Mouse (Mus musculus) left cerebral cortex, adult 2 months (tissue): ENCODE measurements at regions not wholly inside any gene's neighbourhood (a gene's known extent, or its start where the extent isn't known, plus 50 kb on each side); places are given as distances from the start of the nearest gene placed in this dataset.
"Not testable (repeated sequence)": the region's sequence is repeated elsewhere in the genome, so short reads cannot be mapped to it uniquely, and the experiment has no call there.

ENCODE experiments used
- DNase-seq, 2 experiments: peaks; one replicate each; pipeline ENCODE4 v3.0.0; 2021 to 2022; ENCODE audit warnings: low spot score in 2 of 2, mixed read lengths in 1 of 2; ENCODE audit errors: extremely low spot score in 1 of 2
- H3K27ac ChIP-seq: fragments of 200-600 bp; 2 replicates; pipeline ENCODE4 v1.8.1; 2022
- H3K4me3 ChIP-seq: fragments of 200-600 bp; 2 replicates; pipeline ENCODE4 v1.8.1; 2022
- CTCF ChIP-seq: fragments of 200-600 bp; IDR thresholded peaks from 2 replicates; pipeline ENCODE4 v1.8.1; 2022; ENCODE audit warnings: antibody characterized with exemption, mild to moderate bottlenecking, moderate library complexity
- intact Hi-C: fragments of 180-260 bp; cut with DNase I; formaldehyde crosslinking; loops from one replicate; pipeline ENCODE4 v1.15.1; 2025

- DNase-seq: no peak
- H3K4me3 ChIP-seq: no peak overlapping the region
- no peak for TF ChIP-seq CTCF
- intact Hi-C loops: no loop called here
- H3K27ac ChIP-seq: no peak overlapping the region
Observed at GRCm38 (mm10) chr11:25057093-25057521, 979.3 kb downstream of the Bcl11a start.

GRCm38 (mm10) chr11:25057543-25057942, 979.7 kb downstream of the Bcl11a start:
- no peak for TF ChIP-seq CTCF
- no peak for DNase-seq
- Histone ChIP-seq H3K4me3 (no peak overlapping the region), H3K27ac (no peak overlapping the region)
- intact Hi-C loops: no loop called here

- Histone ChIP-seq H3K4me3 (no peak overlapping the region), H3K27ac (no peak overlapping the region)
- TF ChIP-seq CTCF: no peak
- no peak for DNase-seq
- intact Hi-C loops: no loop called here
Observed at GRCm38 (mm10) chr11:25063042-25063441, 985.2 kb downstream of the Bcl11a start.

DNA sequence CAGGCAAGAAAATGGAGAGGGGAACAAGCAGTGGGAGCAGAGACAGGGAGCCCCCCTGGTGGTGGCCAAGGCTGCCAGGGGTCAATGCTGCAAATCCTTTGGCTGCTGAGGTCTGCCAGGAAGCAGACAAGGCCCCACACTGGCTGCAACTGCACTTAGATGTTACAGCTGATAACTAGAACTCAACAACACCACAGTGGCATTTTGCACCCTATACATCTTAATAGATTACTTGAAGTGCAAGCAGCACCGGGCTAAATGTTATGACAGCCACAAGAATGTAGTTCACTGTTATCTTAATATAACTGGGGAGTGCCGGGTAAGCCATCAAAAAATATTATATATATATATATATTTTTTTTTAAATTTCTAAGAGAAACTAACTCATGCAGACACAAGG, 986.1 kb downstream of the Bcl11a start:
- Histone ChIP-seq H3K27ac (no peak overlapping the region), H3K4me3 (no peak overlapping the region)
- TF ChIP-seq CTCF: no peak
- DNase-seq: no peak
- intact Hi-C loops: no loop called here

DNA sequence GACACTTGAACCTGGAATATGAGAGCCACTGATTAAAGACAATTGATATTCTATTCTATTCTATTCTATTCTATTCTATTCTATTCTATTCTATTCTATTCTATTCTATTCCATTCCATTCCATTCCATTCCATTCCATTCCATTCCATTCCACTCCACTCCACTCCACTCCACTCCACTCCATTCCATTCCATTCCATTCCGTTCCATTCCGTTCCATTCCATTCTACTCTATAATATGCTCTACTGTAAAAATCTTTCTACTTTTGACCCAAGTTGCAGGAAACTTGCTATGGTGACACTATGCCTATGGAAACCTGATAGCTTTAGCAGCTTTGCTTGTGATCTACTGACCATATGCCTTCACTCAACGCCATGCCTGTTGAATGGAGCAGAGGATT, 1022.1 kb downstream of the Bcl11a start:
- H3K4me3 ChIP-seq, intact Hi-C loops, DNase-seq, H3K27ac ChIP-seq: not testable (repeated sequence)

DNA sequence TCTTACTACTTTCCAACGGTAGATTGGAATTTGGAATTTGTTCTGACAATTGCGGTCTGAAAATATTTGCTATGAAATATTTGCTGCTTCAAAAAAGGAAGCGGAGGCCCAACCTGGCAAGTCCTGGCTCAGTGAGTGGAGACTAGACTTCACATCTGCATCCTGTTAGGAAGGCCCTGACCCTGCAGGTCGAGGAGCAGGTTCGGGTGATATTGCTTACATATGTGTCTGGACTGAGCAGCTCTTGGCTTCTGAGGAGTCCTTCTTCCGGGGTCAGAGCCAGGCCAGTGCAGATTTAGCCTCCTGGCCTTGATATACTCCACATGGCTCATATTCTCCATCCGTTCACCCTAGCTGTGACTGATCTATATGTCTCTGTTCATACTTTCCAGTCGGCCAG, 1026.6 kb downstream of the Bcl11a start:
- H3K27ac ChIP-seq: no peak overlapping the region
- intact Hi-C loops: no loop called here
- no peak for TF ChIP-seq CTCF
- DNase-seq: no peak
- no peak overlapping the region for H3K4me3 ChIP-seq

DNA sequence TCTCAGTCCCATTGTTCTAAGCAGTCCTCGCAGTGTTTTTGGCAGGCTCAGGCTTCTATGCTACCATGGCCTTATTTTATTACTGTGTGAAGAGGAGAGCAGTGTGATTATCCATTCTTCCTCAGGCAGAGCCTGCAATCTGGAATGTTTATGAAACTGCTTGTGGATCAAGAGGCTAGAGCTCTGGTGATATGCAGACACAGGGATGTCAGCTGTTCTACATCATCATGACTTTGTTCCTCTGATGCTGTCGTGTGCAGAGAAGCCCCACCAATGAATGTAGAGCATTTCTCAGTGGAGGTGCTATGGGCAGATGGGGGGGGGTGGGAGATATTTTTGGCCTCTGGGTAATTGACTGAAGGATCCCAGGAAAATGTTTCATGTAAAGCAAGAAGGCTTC, 1046.6 kb downstream of the Bcl11a start:
- Histone ChIP-seq H3K27ac (peak overlapping the region; percentile 24; the same call in 1 of the 2 replicates), H3K4me3 (no peak overlapping the region)
- no peak for DNase-seq
- intact Hi-C loops: no loop called here
- no peak for TF ChIP-seq CTCF

- intact Hi-C loops: no loop called here
- Histone ChIP-seq H3K27ac (no peak overlapping the region), H3K4me3 (no peak overlapping the region)
- TF ChIP-seq CTCF: no peak
- DNase-seq: no peak
Observed at GRCm38 (mm10) chr11:25142226-25142625, 1064.4 kb downstream of the Bcl11a start.

DNA sequence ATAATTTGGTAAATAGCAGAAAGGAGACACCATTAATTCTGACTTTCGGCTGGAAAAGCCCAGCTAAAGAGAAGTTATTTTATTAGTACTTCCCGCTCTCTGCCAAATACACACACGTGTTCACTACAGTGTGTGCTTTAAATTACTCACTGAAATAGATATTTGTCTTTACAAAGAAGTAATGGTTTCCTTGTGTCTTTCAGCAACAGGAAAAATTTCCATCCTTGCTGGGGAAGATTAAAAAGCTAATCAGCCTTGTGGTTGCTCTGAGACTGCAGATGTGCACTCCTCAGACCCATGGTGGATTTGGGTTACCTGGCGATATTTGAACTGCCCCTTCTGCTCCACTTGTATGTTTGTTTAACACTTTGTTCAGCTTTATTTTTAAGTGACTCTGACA, 1065.0 kb downstream of the Bcl11a start:
- no peak for DNase-seq
- intact Hi-C loops: no loop called here

DNA sequence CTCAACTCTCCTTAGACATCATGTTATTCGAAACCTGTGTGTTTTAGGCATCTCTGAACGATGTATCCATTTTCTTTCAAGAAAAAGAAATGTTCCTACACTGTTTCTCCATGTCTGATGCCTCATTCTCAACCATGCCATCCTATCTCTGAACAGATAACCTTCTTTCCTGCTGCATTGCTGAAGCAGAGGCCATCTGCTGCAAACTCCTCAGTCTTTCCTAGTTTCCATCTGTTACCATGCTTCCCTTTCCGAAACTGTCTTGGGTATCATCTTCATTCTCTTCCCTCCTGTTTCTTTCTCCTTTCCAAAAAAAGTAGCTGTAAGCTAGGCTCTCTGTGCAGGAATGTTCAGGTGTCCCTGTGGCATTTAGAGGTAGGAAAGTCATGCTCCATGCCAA, 1063.3 kb downstream of the 5730522E02Rik start:
- DNase-seq: no peak

More for the DNA sequence above, 1065.0 kb downstream of the Bcl11a start:
- Histone ChIP-seq H3K27ac (no peak overlapping the region), H3K4me3 (no peak overlapping the region)
- TF ChIP-seq CTCF: no peak

DNA sequence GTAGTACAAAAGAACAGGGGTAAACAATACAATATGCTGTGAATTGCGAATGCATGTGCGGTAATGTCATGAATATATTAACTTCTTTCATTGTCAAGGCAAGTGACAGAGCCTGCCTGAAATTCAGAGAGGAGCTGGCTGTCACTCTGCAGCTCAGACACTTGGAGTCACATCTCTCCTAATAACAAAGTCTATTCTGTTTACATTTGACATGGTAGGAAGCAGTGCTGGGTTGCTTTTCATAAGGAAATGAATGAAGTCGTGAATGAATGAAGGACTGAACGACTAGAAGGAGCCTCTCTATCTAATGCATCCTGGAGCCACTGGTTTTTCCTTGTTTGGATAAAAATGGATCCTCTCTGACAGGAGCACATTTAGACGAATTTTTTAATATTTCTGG, 1053.9 kb downstream of the 5730522E02Rik start:
- Histone ChIP-seq H3K27ac (no peak overlapping the region), H3K4me3 (peak overlapping the region; percentile 26; the same call in 1 of the 2 replicates)
- intact Hi-C loops: loop anchor here (5.0 kb wide), 1 partner anchor 131 kb away; no protein-coding TSS in a partner anchor
- DNase-seq: no peak
- TF ChIP-seq CTCF: no peak

More for the DNA sequence above, 1063.3 kb downstream of the 5730522E02Rik start:
- intact Hi-C loops: no loop called here
- H3K4me3 ChIP-seq: no peak overlapping the region
- no peak overlapping the region for H3K27ac ChIP-seq
- no peak for TF ChIP-seq CTCF

GRCm38 (mm10) chr11:25157135-25157860, 1053.3 kb downstream of the 5730522E02Rik start:
- Histone ChIP-seq H3K27ac (no peak overlapping the region), H3K4me3 (peak overlapping the region; percentile 26)
- TF ChIP-seq CTCF: no peak
- intact Hi-C loops: loop anchor here (5.0 kb wide), 1 partner anchor 130 kb away; no protein-coding TSS in a partner anchor
- no peak for DNase-seq

GRCm38 (mm10) chr11:25157861-25158245, 1052.7 kb downstream of the 5730522E02Rik start:
- no peak for DNase-seq
- Histone ChIP-seq H3K27ac (no peak overlapping the region), H3K4me3 (no peak overlapping the region)
- TF ChIP-seq CTCF: no peak
- intact Hi-C loops: loop anchor here (5.0 kb wide), 1 partner anchor 129 kb away; no protein-coding TSS in a partner anchor
